Mouse (Mus musculus): ENCODE data around the gene Lhb. TPM values are rescaled to one million over a fixed set of nuclear protein-coding genes. Genes with fewer than 3 reads are reported as not detected.
A peak's percentile ranks its signal among the peaks of the same experiment; 100 is the strongest.
"Not testable (repeated sequence)": the region's sequence is repeated elsewhere in the genome, so short reads cannot be mapped to it uniquely, and the experiment has no call there.

The Lhb gene
- polyA plus RNA-seq, 1 experiment: not detected

GRCm38 (mm10) chr7:45461326-45461725 lies 40.7 kb downstream of the Lhb start:
- H3K27ac ChIP-seq (ENCODE audit: control insufficient read depth, insufficient read depth, low read depth, low read length, poor library complexity): peak overlapping the region; percentile 83
- TF ChIP-seq POLR2A (IDR thresholded peaks at IDR 0.05; ENCODE audit: borderline replicate concordance, control insufficient read depth, low read depth, low read length): no peak
- no peak for TF ChIP-seq CTCF (IDR thresholded peaks at IDR 0.05; ENCODE audit: control insufficient read depth, insufficient read depth, low read length)
- H3K4me1 ChIP-seq (ENCODE audit: control insufficient read depth, insufficient read depth, low read length): peaks cover 4% of the 10 kb centered on the region; the same call in 1 of the 2 replicates
- H3K4me3 ChIP-seq (replicated peaks; ENCODE audit: control insufficient read depth, low read depth, low read length): no peak overlapping the region
- WGBS: 78% methylated on average over 5 of the region's 5 CpGs

- 88% methylated on average over 4 of the region's 4 CpGs for WGBS
- peaks cover 4% of the 10 kb centered on the region; the same call in 1 of the 2 replicates for H3K4me1 ChIP-seq (ENCODE audit: control insufficient read depth, insufficient read depth, low read length)
- H3K4me3 ChIP-seq (replicated peaks; ENCODE audit: control insufficient read depth, low read depth, low read length): no peak overlapping the region
- H3K27ac ChIP-seq (ENCODE audit: control insufficient read depth, insufficient read depth, low read depth, low read length, poor library complexity): no peak overlapping the region
- TF ChIP-seq POLR2A (IDR thresholded peaks at IDR 0.05; ENCODE audit: borderline replicate concordance, control insufficient read depth, low read depth, low read length) (no peak), CTCF (IDR thresholded peaks at IDR 0.05; ENCODE audit: control insufficient read depth, insufficient read depth, low read length) (no peak)
Measured at GRCm38 (mm10) chr7:45461781-45462180, 41.2 kb downstream of the Lhb start.

GRCm38 (mm10) chr7:45462325-45462724 lies 41.7 kb downstream of the Lhb start:
- 93% methylated on average over 4 of the region's 4 CpGs for WGBS
- TF ChIP-seq POLR2A (IDR thresholded peaks at IDR 0.05; ENCODE audit: borderline replicate concordance, control insufficient read depth, low read depth, low read length): no peak
- TF ChIP-seq CTCF (IDR thresholded peaks at IDR 0.05; ENCODE audit: control insufficient read depth, insufficient read depth, low read length): no peak
- no peak overlapping the region for H3K4me3 ChIP-seq (replicated peaks; ENCODE audit: control insufficient read depth, low read depth, low read length)
- peaks cover 1% of the 10 kb centered on the region; the same call in 1 of the 2 replicates for H3K4me1 ChIP-seq (ENCODE audit: control insufficient read depth, insufficient read depth, low read length)
- no peak overlapping the region for H3K27ac ChIP-seq (ENCODE audit: control insufficient read depth, insufficient read depth, low read depth, low read length, poor library complexity)

- H3K4me1 ChIP-seq (ENCODE audit: control insufficient read depth, insufficient read depth, low read length); H3K4me3 ChIP-seq (replicated peaks; ENCODE audit: control insufficient read depth, low read depth, low read length); H3K27ac ChIP-seq (ENCODE audit: control insufficient read depth, insufficient read depth, low read depth, low read length, poor library complexity): not testable (repeated sequence)
- WGBS: 77% methylated on average over 4 of the region's 4 CpGs
Measured at GRCm38 (mm10) chr7:45462868-45463267, 42.2 kb downstream of the Lhb start.

GRCm38 (mm10) chr7:45463987-45464778 lies 43.6 kb downstream of the Lhb start:
- Histone ChIP-seq H3K4me1 (ENCODE audit: control insufficient read depth, insufficient read depth, low read length) (peaks cover 1% of the 10 kb centered on the region; the same call in 1 of the 2 replicates), H3K27ac (ENCODE audit: control insufficient read depth, insufficient read depth, low read depth, low read length, poor library complexity) (no peak overlapping the region), H3K4me3 (replicated peaks; ENCODE audit: control insufficient read depth, low read depth, low read length) (no peak overlapping the region)
- no peak for TF ChIP-seq CTCF (IDR thresholded peaks at IDR 0.05; ENCODE audit: control insufficient read depth, insufficient read depth, low read length)
- TF ChIP-seq POLR2A (IDR thresholded peaks at IDR 0.05; ENCODE audit: borderline replicate concordance, control insufficient read depth, low read depth, low read length): no peak
- WGBS: 87% methylated on average over 7 of the region's 7 CpGs

- TF ChIP-seq CTCF (IDR thresholded peaks at IDR 0.05; ENCODE audit: control insufficient read depth, insufficient read depth, low read length): no peak
- TF ChIP-seq POLR2A (IDR thresholded peaks at IDR 0.05; ENCODE audit: borderline replicate concordance, control insufficient read depth, low read depth, low read length): no peak
- peaks cover 1% of the 10 kb centered on the region; the same call in 1 of the 2 replicates for H3K4me1 ChIP-seq (ENCODE audit: control insufficient read depth, insufficient read depth, low read length)
Measured at GRCm38 (mm10) chr7:45465112-45465511, 44.5 kb downstream of the Lhb start.

GRCm38 (mm10) chr7:45465549-45465948 lies 44.9 kb downstream of the Lhb start:
- TF ChIP-seq POLR2A (IDR thresholded peaks at IDR 0.05; ENCODE audit: borderline replicate concordance, control insufficient read depth, low read depth, low read length): no peak
- peak; percentile 8; the same call in 1 of the 2 replicates for TF ChIP-seq CTCF (IDR thresholded peaks at IDR 0.05; ENCODE audit: control insufficient read depth, insufficient read depth, low read length)
- H3K4me1 ChIP-seq (ENCODE audit: control insufficient read depth, insufficient read depth, low read length): peaks cover 1% of the 10 kb centered on the region; the same call in 1 of the 2 replicates
- H3K27ac ChIP-seq (ENCODE audit: control insufficient read depth, insufficient read depth, low read depth, low read length, poor library complexity): no peak overlapping the region
- H3K4me3 ChIP-seq (replicated peaks; ENCODE audit: control insufficient read depth, low read depth, low read length): no peak overlapping the region
- 73% methylated on average over 9 of the region's 9 CpGs for WGBS

More at GRCm38 (mm10) chr7:45465112-45465511, 44.5 kb downstream of the Lhb start:
- Histone ChIP-seq H3K27ac (ENCODE audit: control insufficient read depth, insufficient read depth, low read depth, low read length, poor library complexity) (no peak overlapping the region), H3K4me3 (replicated peaks; ENCODE audit: control insufficient read depth, low read depth, low read length) (no peak overlapping the region)
- 91% methylated on average over 12 of the region's 12 CpGs for WGBS

- H3K27ac ChIP-seq (ENCODE audit: control insufficient read depth, insufficient read depth, low read depth, low read length, poor library complexity): peak within 1 kb of the TSS; percentile 51
- H3K4me3 ChIP-seq (replicated peaks; ENCODE audit: control insufficient read depth, low read depth, low read length): peak within 1 kb of the TSS; percentile 80
- H3K4me1 ChIP-seq (ENCODE audit: control insufficient read depth, insufficient read depth, low read length): no peaks in the 10 kb centered on the region
- peak; percentile 88; the same call in 1 of the 2 replicates for TF ChIP-seq POLR2A (IDR thresholded peaks at IDR 0.05; ENCODE audit: borderline replicate concordance, control insufficient read depth, low read depth, low read length)
- no peak for TF ChIP-seq CTCF (IDR thresholded peaks at IDR 0.05; ENCODE audit: control insufficient read depth, insufficient read depth, low read length)
- WGBS: under 1% methylated on average over 57 of the region's 58 CpGs
Measured at GRCm38 (mm10) chr7:45466283-45467089, 45.9 kb downstream of the Lhb start, which contains the start of gene Bax. Bax (minus strand) TSS chr7:45466898.

Measured in bone marrow, adult 2 months (tissue).